Mouse (Mus musculus) myocyte (in vitro differentiated cells): ENCODE results near the gene 5330417H12Rik. TPM values are rescaled to one million over a fixed set of nuclear protein-coding genes. Genes with fewer than 3 reads are reported as not detected.

Source experiments
- H3K27me3 ChIP-seq: one replicate; pipeline ENCODE4 v1.6.1; 2011; ENCODE audit not compliant: control insufficient read depth, insufficient read depth, insufficient read length
- H3K36me3 ChIP-seq: one replicate; pipeline ENCODE4 v1.6.1; 2011; ENCODE audit not compliant: control insufficient read depth, insufficient read depth
- H3K4me2 ChIP-seq: one replicate; pipeline ENCODE4 v1.6.1; 2011; ENCODE audit warnings: low read depth, control low read depth
- H3K4me3 ChIP-seq: one replicate; pipeline ENCODE4 v1.5.1; 2011; ENCODE audit warnings: mild to moderate bottlenecking, control low read depth, moderate library complexity
- H3K79me2 ChIP-seq: one replicate; pipeline ENCODE4 v1.6.1; 2011; ENCODE audit not compliant: control insufficient read depth, insufficient read depth
- H3ac ChIP-seq: one replicate; pipeline ENCODE4 v1.6.1; 2011; ENCODE audit not compliant: control insufficient read depth, insufficient read length
- CEBPB ChIP-seq: IDR thresholded peaks from 2 replicates; pipeline ENCODE4 v1.6.1; 2011; ENCODE audit warnings: mild to moderate bottlenecking, moderate library complexity; ENCODE audit not compliant: poor library complexity, insufficient read depth, severe bottlenecking
- E2F4 ChIP-seq: IDR thresholded peaks from one replicate; pipeline ENCODE4 v1.6.1; 2011; ENCODE audit warnings: mild to moderate bottlenecking, control low read depth, moderate library complexity; ENCODE audit not compliant: insufficient read depth
- MAX ChIP-seq: IDR thresholded peaks from one replicate; pipeline ENCODE4 v1.6.1; 2011; ENCODE audit warnings: low read depth, mild to moderate bottlenecking, control low read depth
- MYOD1 ChIP-seq, 3 experiments: IDR thresholded peaks; one replicate each; pipeline ENCODE4 v1.6.1; 2011; ENCODE audit warnings: control low read depth in 2 of 3, low read depth in 2 of 3, mild to moderate bottlenecking in 2 of 3, moderate library complexity in 1 of 3; ENCODE audit not compliant: insufficient read length in 2 of 3, control insufficient read depth in 1 of 3
- MYOG ChIP-seq, 3 experiments: IDR thresholded peaks; one replicate each; pipeline ENCODE4 v1.6.1; 2011; ENCODE audit warnings: control low read depth in 2 of 3, low read depth in 2 of 3, mild to moderate bottlenecking in 2 of 3; ENCODE audit not compliant: insufficient read length in 2 of 3, control insufficient read depth in 1 of 3, insufficient read depth in 1 of 3
- POLR2A ChIP-seq: IDR thresholded peaks from one replicate; pipeline ENCODE4 v1.6.1; 2011; ENCODE audit warnings: low read depth, mild to moderate bottlenecking, control low read depth, moderate library complexity; ENCODE audit not compliant: insufficient read length
- POLR2AphosphoS2 ChIP-seq: IDR thresholded peaks from one replicate; pipeline ENCODE4 v1.6.1; 2011; ENCODE audit warnings: low read depth, control low read depth; ENCODE audit not compliant: insufficient read length
- REST ChIP-seq: IDR thresholded peaks from one replicate; pipeline ENCODE4 v1.6.1; 2011; ENCODE audit warnings: mild to moderate bottlenecking, control low read depth, moderate library complexity; ENCODE audit not compliant: insufficient read depth, insufficient read length
- SRF ChIP-seq: IDR thresholded peaks from one replicate; pipeline ENCODE4 v1.6.1; 2011; ENCODE audit warnings: low read depth; ENCODE audit not compliant: control insufficient read depth, insufficient read length
- TCF12 ChIP-seq: IDR thresholded peaks from one replicate; pipeline ENCODE4 v1.6.1; 2011; ENCODE audit warnings: mild to moderate bottlenecking, control low read depth; ENCODE audit not compliant: poor library complexity, insufficient read depth, severe bottlenecking
- TCF3 ChIP-seq: IDR thresholded peaks from one replicate; pipeline ENCODE4 v1.6.1; 2011; ENCODE audit warnings: low read depth, control low read depth; ENCODE audit not compliant: insufficient read length
- USF1 ChIP-seq: IDR thresholded peaks from one replicate; pipeline ENCODE4 v1.6.1; 2011; ENCODE audit warnings: low read depth, mild to moderate bottlenecking, control low read depth, moderate library complexity
- polyA plus RNA-seq: library from polyadenylated mRNA; unstranded; fragments of >200 nt; fragmentation: generic; extraction: Trizol; gene quantifications from one replicate; pipeline ENCODE4 v1.2.1, GENCODE M21; 2012; ENCODE audit warnings: missing spikeins

5330417H12Rik gene
- polyA plus RNA-seq, 1 experiment: not detected

- TF ChIP-seq MYOG (IDR thresholded peaks at IDR 0.05; ENCODE audit: control insufficient read depth in 1 of 3, insufficient read depth in 1 of 3, insufficient read length in 2 of 3, low read depth in 2 of 3) (no peak), TCF12 (no peak), CEBPB (no peak), POLR2A (no peak), USF1 (no peak), SRF (no peak), TCF3 (no peak), MAX (no peak), E2F4 (no peak), MYOD1 (IDR thresholded peaks at IDR 0.05; ENCODE audit: control insufficient read depth in 1 of 3, insufficient read length in 2 of 3, low read depth in 2 of 3) (no peak), REST (no peak), POLR2AphosphoS2 (no peak)
- H3K4me3 ChIP-seq: no peak overlapping the region
- H3K27me3 ChIP-seq: no peaks in the 10 kb centered on the region
- no peaks in the 10 kb centered on the region for H3K36me3 ChIP-seq
- H3K4me2 ChIP-seq: no peak overlapping the region
- no peak overlapping the region for H3ac ChIP-seq
- H3K79me2 ChIP-seq: no peaks in the 10 kb centered on the region
Observed at GRCm38 (mm10) chr7:107648937-107649688, 24.2 kb upstream of the 5330417H12Rik start.

GRCm38 (mm10) chr7:107644987-107645386 lies 20.0 kb upstream of the 5330417H12Rik start:
- H3ac ChIP-seq: no peak overlapping the region
- no peak overlapping the region for H3K4me3 ChIP-seq
- TF ChIP-seq USF1: no peak
- H3K79me2 ChIP-seq: no peaks in the 10 kb centered on the region
- no peaks in the 10 kb centered on the region for H3K36me3 ChIP-seq
- H3K27me3 ChIP-seq: no peaks in the 10 kb centered on the region
- no peak overlapping the region for H3K4me2 ChIP-seq

GRCm38 (mm10) chr7:107642586-107643275 lies 17.8 kb upstream of the 5330417H12Rik start:
- H3K27me3 ChIP-seq: no peaks in the 10 kb centered on the region
- H3K4me3 ChIP-seq: no peak overlapping the region
- no peaks in the 10 kb centered on the region for H3K36me3 ChIP-seq
- no peak overlapping the region for H3ac ChIP-seq
- H3K4me2 ChIP-seq: no peak overlapping the region
- TF ChIP-seq E2F4 (no peak), REST (no peak), USF1 (no peak), CEBPB (no peak), POLR2AphosphoS2 (no peak), MYOD1 (IDR thresholded peaks at IDR 0.05; ENCODE audit: control insufficient read depth in 1 of 3, insufficient read length in 2 of 3, low read depth in 2 of 3) (no peak), MYOG (IDR thresholded peaks at IDR 0.05; ENCODE audit: control insufficient read depth in 1 of 3, insufficient read depth in 1 of 3, insufficient read length in 2 of 3, low read depth in 2 of 3) (no peak), TCF3 (no peak), MAX (no peak), POLR2A (no peak), TCF12 (no peak), SRF (no peak)
- H3K79me2 ChIP-seq: no peaks in the 10 kb centered on the region

GRCm38 (mm10) chr7:107638026-107638425 lies 13.1 kb upstream of the 5330417H12Rik start:
- Histone ChIP-seq H3ac (no peak overlapping the region), H3K4me2 (no peak overlapping the region), H3K36me3 (no peaks in the 10 kb centered on the region), H3K79me2 (no peaks in the 10 kb centered on the region), H3K27me3 (no peaks in the 10 kb centered on the region), H3K4me3 (no peak overlapping the region)
- TF ChIP-seq USF1: no peak
- no peak for TF ChIP-seq SRF
- TF ChIP-seq REST: no peak
- no peak for TF ChIP-seq TCF3
- TF ChIP-seq TCF12: no peak
- TF ChIP-seq MAX: no peak
- TF ChIP-seq POLR2AphosphoS2: no peak
- no peak for TF ChIP-seq POLR2A
- no peak for TF ChIP-seq E2F4
- no peak for TF ChIP-seq MYOD1 (IDR thresholded peaks at IDR 0.05; ENCODE audit: control insufficient read depth in 1 of 3, insufficient read length in 2 of 3, low read depth in 2 of 3)
- TF ChIP-seq MYOG (IDR thresholded peaks at IDR 0.05; ENCODE audit: control insufficient read depth in 1 of 3, insufficient read depth in 1 of 3, insufficient read length in 2 of 3, low read depth in 2 of 3): no peak
- no peak for TF ChIP-seq CEBPB
